In the genomic region with DNA sequence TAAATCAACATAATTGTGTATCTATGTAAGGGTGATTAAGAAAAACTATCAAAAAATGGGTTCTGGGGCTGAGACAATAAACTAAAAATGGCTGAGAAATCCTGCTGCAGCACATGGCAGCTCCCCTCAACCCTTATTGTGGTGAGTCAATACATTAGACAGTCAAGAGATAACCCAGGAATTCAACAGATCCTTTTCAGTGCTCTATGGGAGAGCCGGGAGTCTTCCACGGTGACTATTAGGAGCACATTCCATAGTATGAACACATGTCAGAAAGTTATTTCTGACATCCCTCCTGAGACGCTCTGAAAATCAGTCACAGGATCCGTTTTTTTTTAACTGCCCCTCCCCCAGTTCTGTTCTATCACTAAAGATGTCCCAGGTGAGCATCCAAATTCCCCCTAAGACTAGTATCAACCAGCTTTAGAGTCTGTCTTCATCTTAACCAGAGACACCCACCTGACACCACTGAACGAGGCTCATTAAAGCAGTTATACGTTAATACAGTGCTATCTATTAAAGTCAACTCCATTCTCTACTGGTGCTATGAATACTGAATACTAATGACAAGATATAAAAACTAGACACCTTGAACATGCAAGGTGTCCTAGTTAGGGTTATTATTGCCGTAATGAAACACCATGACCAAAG, we compare ENCODE assay signal across 27 mouse cellular contexts. TPM values are rescaled to one million over a fixed set of nuclear protein-coding genes. Genes with fewer than 3 reads are reported as not detected.
DNase-seq lines count a peak whose midpoint lies in the region; ATAC-seq and TF ChIP-seq lines count a peak whose summit lies in the region.
"Had no signal": no experiment of that assay in that cellular context is flagged by ENCODE, and none has a peak within 500 bp of the region (broad histone marks: within the 10 kb centered on the region; RNA-seq: fewer than 3 reads in every experiment).

No protein-coding gene starts in this region.

- H3K9ac ChIP-seq in forebrain, postnatal 0 days: no peak overlapping the region
- H3K9ac ChIP-seq in forebrain, embryonic 11.5 days (ENCODE audit: low read length): no peak overlapping the region
- H3K9ac ChIP-seq in heart, embryonic 14.5 days (ENCODE audit: low read length): no peak overlapping the region
- H3K9ac ChIP-seq in kidney, embryonic 15.5 days: no peak overlapping the region
- H3K9ac ChIP-seq: embryonic facial prominence, embryonic 15.5 days; forebrain, embryonic 13.5 days; hindbrain, embryonic 12.5 days; intestine, embryonic 15.5 days; liver, embryonic 12.5 days; liver, postnatal 0 days; stomach, embryonic 15.5 days had no signal

- DNase-seq in forebrain, postnatal 0 days: no peak
- DNase-seq in forebrain, embryonic 11.5 days (ENCODE audit: low spot score): no peak
- DNase-seq in heart, postnatal 14 days: no peak
- no peak for DNase-seq in kidney, postnatal 4 days
- no peak for DNase-seq in Patski (ENCODE audit: low read depth, low spot score)
- DNase-seq: adrenal gland, adult 2 months; adrenal gland, postnatal 36 days; cerebellum, adult 18-20 months; cerebellum, postnatal 10 days; heart, postnatal 10 days; liver, postnatal 0 days; lung, postnatal 36 days; right cerebral cortex, postnatal 25 days had no signal

- H3K4me3 ChIP-seq in forebrain, postnatal 0 days (ENCODE audit: low read depth, low read length): no peak overlapping the region
- no peak overlapping the region for H3K4me3 ChIP-seq in forebrain, embryonic 11.5 days (ENCODE audit: low read depth, low read length)
- H3K4me3 ChIP-seq in heart, embryonic 14.5 days (ENCODE audit: control insufficient read depth in 1 of 2, insufficient read depth in 1 of 2, low read depth in 1 of 2, low read length in 2 of 2): no peak overlapping the region
- H3K4me3 ChIP-seq in kidney, embryonic 15.5 days (replicated peaks): no peak overlapping the region
- H3K4me3 ChIP-seq: embryonic facial prominence, embryonic 15.5 days; forebrain, embryonic 13.5 days; hindbrain, embryonic 12.5 days; intestine, embryonic 15.5 days; layer of hippocampus, adult 2 months; liver, embryonic 12.5 days; stomach, embryonic 15.5 days had no signal

- H3K9me3 ChIP-seq in forebrain, postnatal 0 days (ENCODE audit: low read length): no peaks in the 10 kb centered on the region
- H3K9me3 ChIP-seq in forebrain, embryonic 11.5 days (ENCODE audit: control insufficient read depth, low read length): no peaks in the 10 kb centered on the region
- no peaks in the 10 kb centered on the region for H3K9me3 ChIP-seq in heart, embryonic 14.5 days (ENCODE audit: control insufficient read depth, low read length)
- no peaks in the 10 kb centered on the region for H3K9me3 ChIP-seq in kidney, embryonic 15.5 days (replicated peaks)
- H3K9me3 ChIP-seq: embryonic facial prominence, embryonic 15.5 days; forebrain, embryonic 13.5 days; hindbrain, embryonic 12.5 days; intestine, embryonic 15.5 days; liver, embryonic 12.5 days; stomach, embryonic 15.5 days had no signal

- peaks cover 29% of the 10 kb centered on the region for H3K36me3 ChIP-seq in forebrain, postnatal 0 days (ENCODE audit: insufficient read depth)
- H3K36me3 ChIP-seq in forebrain, embryonic 11.5 days (ENCODE audit: control insufficient read depth, insufficient read depth, low read length): no peaks in the 10 kb centered on the region; the same call in none of the 2 replicates
- H3K36me3 ChIP-seq in heart, embryonic 14.5 days (ENCODE audit: control insufficient read depth, insufficient read depth, low read length): peaks cover 37% of the 10 kb centered on the region
- peaks cover 42% of the 10 kb centered on the region for H3K36me3 ChIP-seq in kidney, embryonic 15.5 days

- TF ChIP-seq CTCF in forebrain, postnatal 0 days (IDR thresholded peaks at IDR 0.05; ENCODE audit: low read depth): no peak
- TF ChIP-seq CTCF in Patski (IDR thresholded peaks at IDR 0.05): no peak

- intact Hi-C loops in heart, postnatal 14 days (cut with DNase I): no loop called here

- 79% methylated on average over 7 of the region's 7 CpGs for WGBS in forebrain, postnatal 0 days
- 89% methylated on average over 7 of the region's 7 CpGs for WGBS in forebrain, embryonic 11.5 days
- WGBS in heart, embryonic 14.5 days: 38% methylated on average over 7 of the region's 7 CpGs
- WGBS in kidney, embryonic 15.5 days: 83% methylated on average over 7 of the region's 7 CpGs

- ATAC-seq in forebrain, postnatal 0 days: peak; percentile 61; the same call in 1 of the 2 replicates
- ATAC-seq in forebrain, embryonic 11.5 days (replicated peaks; ENCODE audit: low FRiP score): no peak
- ATAC-seq in heart, embryonic 14.5 days (ENCODE audit: insufficient number of reproducible peaks, insufficient read depth, low FRiP score, low read depth): no peak; the same call in 1 of the 2 replicates
- no peak for ATAC-seq in kidney, embryonic 15.5 days (replicated peaks; ENCODE audit: low FRiP score)
- peak; percentile 55 for ATAC-seq in Patski
- ATAC-seq: activated CD4-positive, CD25-positive, alpha-beta regulatory T cell, adult 4 months; CD4-positive, CD25-positive, alpha-beta regulatory T cell, adult 4 months; forebrain, embryonic 13.5 days; hindbrain, postnatal 0 days; intestine, embryonic 15.5 days; liver, embryonic 12.5 days; liver, postnatal 0 days; midbrain, embryonic 16.5 days had no signal

- H3K4me2 ChIP-seq in forebrain, postnatal 0 days (ENCODE audit: low read depth): no peak overlapping the region
- no peak overlapping the region for H3K4me2 ChIP-seq in forebrain, embryonic 11.5 days (ENCODE audit: low read depth, low read length, severe bottlenecking)
- H3K4me2 ChIP-seq in heart, embryonic 14.5 days (ENCODE audit: low read length): peak overlapping the region; percentile 4; the same call in 1 of the 2 replicates
- no peak overlapping the region for H3K4me2 ChIP-seq in kidney, embryonic 15.5 days
- H3K4me2 ChIP-seq: forebrain, embryonic 13.5 days; hindbrain, embryonic 12.5 days; intestine, embryonic 15.5 days; liver, embryonic 12.5 days; midbrain, embryonic 11.5 days; stomach, embryonic 15.5 days had no signal

- POLR2A ChIA-PET in Patski (lab: Charles Lee): no interaction called here

- H3K27me3 ChIP-seq in forebrain, postnatal 0 days (ENCODE audit: insufficient read depth, low read length): no peaks in the 10 kb centered on the region
- no peaks in the 10 kb centered on the region for H3K27me3 ChIP-seq in forebrain, embryonic 11.5 days (ENCODE audit: control insufficient read depth, insufficient read depth, low read length)
- no peaks in the 10 kb centered on the region for H3K27me3 ChIP-seq in heart, embryonic 14.5 days (ENCODE audit: control insufficient read depth, insufficient read depth, low read length)
- H3K27me3 ChIP-seq in kidney, embryonic 15.5 days: no peaks in the 10 kb centered on the region
- H3K27me3 ChIP-seq in Patski: no peaks in the 10 kb centered on the region
- H3K27me3 ChIP-seq: embryonic facial prominence, embryonic 15.5 days; forebrain, embryonic 13.5 days; hindbrain, embryonic 12.5 days; intestine, embryonic 15.5 days; liver, embryonic 12.5 days; stomach, embryonic 15.5 days had no signal

- H3K4me1 ChIP-seq in forebrain, postnatal 0 days (ENCODE audit: insufficient read depth): peaks cover 5% of the 10 kb centered on the region
- no peaks in the 10 kb centered on the region; the same call in 1 of the 2 replicates for H3K4me1 ChIP-seq in forebrain, embryonic 11.5 days (replicated peaks; ENCODE audit: control insufficient read depth, insufficient read depth, low read length)
- peaks cover 10 to 29% of the 10 kb centered on the region in 2 experiments for H3K4me1 ChIP-seq in heart, embryonic 14.5 days (ENCODE audit: control insufficient read depth in 2 of 2, insufficient read depth in 2 of 2, low read length in 2 of 2)
- peaks cover 33% of the 10 kb centered on the region for H3K4me1 ChIP-seq in kidney, embryonic 15.5 days
- H3K4me1 ChIP-seq: stomach, embryonic 15.5 days had no signal

- H3K27ac ChIP-seq in forebrain, postnatal 0 days (ENCODE audit: low read depth, low read length): 0 out of 2 replicates have a peak overlapping the region, but pooled peaks have one; percentile 21
- no peak overlapping the region for H3K27ac ChIP-seq in forebrain, embryonic 11.5 days (ENCODE audit: low read depth, low read length)
- H3K27ac ChIP-seq in heart, embryonic 14.5 days (replicated peaks in 1 of 2; ENCODE audit: control insufficient read depth in 1 of 2, insufficient read depth in 1 of 2, low read depth in 2 of 2, low read length in 2 of 2): peak overlapping the region in 1 of 2 experiments; percentile 39; a peak in 1 of 4 replicates
- H3K27ac ChIP-seq in kidney, embryonic 15.5 days: peak overlapping the region; percentile 77
- H3K27ac ChIP-seq: forebrain, embryonic 13.5 days; hindbrain, embryonic 12.5 days; hindbrain, postnatal 0 days; intestine, embryonic 15.5 days; layer of hippocampus, adult 2 months; liver, embryonic 12.5 days; stomach, embryonic 15.5 days had no signal

- CTCF ChIA-PET in Patski (lab: Charles Lee): interaction anchor here (1.0 to 1.3 kb wide), 3 partner anchors 11 to 105 kb away, joined by 3 read pairs; no protein-coding TSS in a partner anchor

- in situ Hi-C loops in Patski (cut with MboI; ENCODE audit: low pct_unique_long_range_greater_than_20kb): loop anchor here (10.0 kb wide), 1 partner anchor 104 kb away; no protein-coding TSS in a partner anchor

RNA-seq across cellular contexts. Expression of a gene that starts 5.9 kb away (rescaled TPM):
- total RNA-seq in forebrain, postnatal 0 days (2014; rRNA removed): 24.0 and 26.2 TPM in 2 replicates
- polyA plus RNA-seq in forebrain, postnatal 0 days (2015; fragmentation: Nextera tagmentation; extraction: Ambion mirVana): 23.8 and 34.7 TPM in 2 replicates
- 47.1 and 49.6 TPM in 2 replicates for polyA plus RNA-seq in forebrain, embryonic 11.5 days (2014; fragmentation: Nextera tagmentation; extraction: Ambion mirVana)
- 36.9 and 39.9 TPM in 2 replicates for polyA plus RNA-seq in heart, embryonic 14.5 days (2014; fragmentation: Nextera tagmentation; extraction: Ambion mirVana)
- total RNA-seq in heart, postnatal 14 days (2021): 10 to 100 TPM in 1 of 2 experiments, 1 to 10 TPM in 1; 9.7 to 11.5 TPM
- polyA plus RNA-seq in kidney, embryonic 15.5 days (2015; fragmentation: Nextera tagmentation; extraction: Ambion mirVana): 63.8 and 64.4 TPM in 2 replicates
- 94.3 TPM for polyA plus RNA-seq in Patski (2021)

Comparison
In these comparisons a context has a peak if more than half of its experiments do, and no peak if none do; other contexts are left out.
1. ATAC-seq: peak in forebrain, postnatal 0 days (single experiment) and Patski (single experiment); none in forebrain, embryonic 11.5 days (single experiment), heart, embryonic 14.5 days (single experiment) and kidney, embryonic 15.5 days (single experiment).